Mouse (Mus musculus): Measurements from ENCODE around the gene Prrt1. TPM values are rescaled to one million over a fixed set of nuclear protein-coding genes. Genes with fewer than 3 reads are reported as not detected.
A peak's percentile ranks its signal among the peaks of the same experiment; 100 is the strongest.

Gene Prrt1
- total RNA-seq, 2 experiments from 2014 or later: 157 to 158 TPM

- intact Hi-C loops (cut with DNase I): no loop called here
- no peak for DNase-seq (ENCODE audit: extremely low spot score in 1 of 2, low spot score in 2 of 2)
These were observed 28.8 kb downstream of the Prrt1 start for GRCm38 (mm10) chr17:34658145-34658544.

- intact Hi-C loops (cut with DNase I): no loop called here
- DNase-seq (ENCODE audit: extremely low spot score in 1 of 2, low spot score in 2 of 2): no peak
These were observed 29.3 kb downstream of the Prrt1 start for GRCm38 (mm10) chr17:34658591-34658990.

- intact Hi-C loops (cut with DNase I): no loop called here
These were observed 30.0 kb downstream of the Prrt1 start for GRCm38 (mm10) chr17:34659181-34659896.

GRCm38 (mm10) chr17:34659897-34660214, 30.5 kb downstream of the Prrt1 start:
- intact Hi-C loops (cut with DNase I): no loop called here
- DNase-seq (ENCODE audit: extremely low spot score in 1 of 2, low spot score in 2 of 2): no peak

More at GRCm38 (mm10) chr17:34659181-34659896, 30.0 kb downstream of the Prrt1 start:
- no peak for DNase-seq (ENCODE audit: extremely low spot score in 1 of 2, low spot score in 2 of 2)

GRCm38 (mm10) chr17:34660259-34660820, 31.0 kb downstream of the Prrt1 start:
- no peak for DNase-seq (ENCODE audit: extremely low spot score in 1 of 2, low spot score in 2 of 2)
- intact Hi-C loops (cut with DNase I): no loop called here

GRCm38 (mm10) chr17:34661121-34661591, 31.8 kb downstream of the Prrt1 start:
- intact Hi-C loops (cut with DNase I): no loop called here
- DNase-seq (ENCODE audit: extremely low spot score in 1 of 2, low spot score in 2 of 2): peak in 1 of 2 experiments; percentile 67

- intact Hi-C loops (cut with DNase I): no loop called here
- no peak for DNase-seq (ENCODE audit: extremely low spot score in 1 of 2, low spot score in 2 of 2)
These were observed 33.1 kb downstream of the Prrt1 start for GRCm38 (mm10) chr17:34662468-34662867.

- DNase-seq (ENCODE audit: extremely low spot score in 1 of 2, low spot score in 2 of 2): no peak
- intact Hi-C loops (cut with DNase I): no loop called here
These were observed 33.6 kb downstream of the Prrt1 start for GRCm38 (mm10) chr17:34662978-34663377.

- no peak for DNase-seq (ENCODE audit: extremely low spot score in 1 of 2, low spot score in 2 of 2)
- intact Hi-C loops (cut with DNase I): no loop called here
These were observed 34.2 kb downstream of the Prrt1 start for GRCm38 (mm10) chr17:34663558-34663957.

GRCm38 (mm10) chr17:34664472-34664871, 35.1 kb downstream of the Prrt1 start:
- no peak for DNase-seq (ENCODE audit: extremely low spot score in 1 of 2, low spot score in 2 of 2)
- intact Hi-C loops (cut with DNase I): no loop called here

- no peak for DNase-seq (ENCODE audit: extremely low spot score in 1 of 2, low spot score in 2 of 2)
- intact Hi-C loops (cut with DNase I): no loop called here
These were observed 40.9 kb downstream of the Prrt1 start, which contains the start of gene Tnxb for GRCm38 (mm10) chr17:34670235-34670634. Gene Tnxb (plus strand): TSS chr17:34670535.

- DNase-seq (ENCODE audit: extremely low spot score in 1 of 2, low spot score in 2 of 2): no peak
- intact Hi-C loops (cut with DNase I): no loop called here
These were observed 42.1 kb downstream of the Prrt1 start for GRCm38 (mm10) chr17:34671151-34672066.

- intact Hi-C loops (cut with DNase I): no loop called here
These were observed 43.0 kb downstream of the Prrt1 start for GRCm38 (mm10) chr17:34672246-34672792.

GRCm38 (mm10) chr17:34673139-34673538, 43.8 kb downstream of the Prrt1 start:
- intact Hi-C loops (cut with DNase I): no loop called here

More at GRCm38 (mm10) chr17:34672246-34672792, 43.0 kb downstream of the Prrt1 start:
- no peak for DNase-seq (ENCODE audit: extremely low spot score in 1 of 2, low spot score in 2 of 2)

GRCm38 (mm10) chr17:34674524-34675204, 45.3 kb downstream of the Prrt1 start:
- DNase-seq (ENCODE audit: extremely low spot score in 1 of 2, low spot score in 2 of 2): no peak
- intact Hi-C loops (cut with DNase I): no loop called here

More at GRCm38 (mm10) chr17:34673139-34673538, 43.8 kb downstream of the Prrt1 start:
- no peak for DNase-seq (ENCODE audit: extremely low spot score in 1 of 2, low spot score in 2 of 2)

GRCm38 (mm10) chr17:34675205-34676092, 46.1 kb downstream of the Prrt1 start:
- no peak for DNase-seq (ENCODE audit: extremely low spot score in 1 of 2, low spot score in 2 of 2)
- intact Hi-C loops (cut with DNase I): no loop called here

GRCm38 (mm10) chr17:34676093-34676460, 46.7 kb downstream of the Prrt1 start:
- intact Hi-C loops (cut with DNase I): no loop called here
- DNase-seq (ENCODE audit: extremely low spot score in 1 of 2, low spot score in 2 of 2): no peak

- intact Hi-C loops (cut with DNase I): no loop called here
These were observed 47.3 kb downstream of the Prrt1 start for GRCm38 (mm10) chr17:34676671-34677070.

More at GRCm38 (mm10) chr17:34676671-34677070, 47.3 kb downstream of the Prrt1 start:
- DNase-seq (ENCODE audit: extremely low spot score in 1 of 2, low spot score in 2 of 2): no peak
